Mouse (Mus musculus): ENCODE data around the gene Fzd2. TPM values are rescaled to one million over a fixed set of nuclear protein-coding genes. Genes with fewer than 3 reads are reported as not detected.

The Fzd2 gene
- polyA plus RNA-seq, 1 experiment: 1.1 TPM

GRCm38 (mm10) chr11:102655888-102656287, 51.7 kb downstream of the Fzd2 start:
- H3K27me3 ChIP-seq (ENCODE audit: control insufficient read depth, insufficient read depth, low read length): no peaks in the 10 kb centered on the region
- peaks cover 4% of the 10 kb centered on the region; the same call in 1 of the 2 replicates for H3K4me1 ChIP-seq (ENCODE audit: control insufficient read depth, insufficient read depth, low read length)
- TF ChIP-seq CTCF (IDR thresholded peaks at IDR 0.05; ENCODE audit: control insufficient read depth, insufficient read depth, insufficient replicate concordance, low read depth, low read length) (no peak), POLR2A (IDR thresholded peaks at IDR 0.05; ENCODE audit: control insufficient read depth, low read depth, low read length) (no peak)
- no peaks in the 10 kb centered on the region for H3K36me3 ChIP-seq (ENCODE audit: control insufficient read depth, insufficient read depth, low read length)
- H3K4me3 ChIP-seq (ENCODE audit: control insufficient read depth, low read depth, low read length): no peak overlapping the region
- H3K27ac ChIP-seq (ENCODE audit: control insufficient read depth, insufficient read depth, low read depth, low read length): no peak overlapping the region

GRCm38 (mm10) chr11:102656326-102656926, 52.2 kb downstream of the Fzd2 start:
- peaks cover 4% of the 10 kb centered on the region; the same call in 1 of the 2 replicates for H3K4me1 ChIP-seq (ENCODE audit: control insufficient read depth, insufficient read depth, low read length)
- no peak for TF ChIP-seq POLR2A (IDR thresholded peaks at IDR 0.05; ENCODE audit: control insufficient read depth, low read depth, low read length)
- no peak for TF ChIP-seq CTCF (IDR thresholded peaks at IDR 0.05; ENCODE audit: control insufficient read depth, insufficient read depth, insufficient replicate concordance, low read depth, low read length)
- H3K4me3 ChIP-seq (ENCODE audit: control insufficient read depth, low read depth, low read length): no peak overlapping the region
- H3K36me3 ChIP-seq (ENCODE audit: control insufficient read depth, insufficient read depth, low read length): no peaks in the 10 kb centered on the region
- no peak overlapping the region for H3K27ac ChIP-seq (ENCODE audit: control insufficient read depth, insufficient read depth, low read depth, low read length)
- H3K27me3 ChIP-seq (ENCODE audit: control insufficient read depth, insufficient read depth, low read length): no peaks in the 10 kb centered on the region

GRCm38 (mm10) chr11:102656931-102657330, 52.7 kb downstream of the Fzd2 start:
- no peaks in the 10 kb centered on the region for H3K27me3 ChIP-seq (ENCODE audit: control insufficient read depth, insufficient read depth, low read length)
- H3K36me3 ChIP-seq (ENCODE audit: control insufficient read depth, insufficient read depth, low read length): no peaks in the 10 kb centered on the region
- no peak overlapping the region for H3K27ac ChIP-seq (ENCODE audit: control insufficient read depth, insufficient read depth, low read depth, low read length)
- H3K4me3 ChIP-seq (ENCODE audit: control insufficient read depth, low read depth, low read length): no peak overlapping the region
- no peak for TF ChIP-seq CTCF (IDR thresholded peaks at IDR 0.05; ENCODE audit: control insufficient read depth, insufficient read depth, insufficient replicate concordance, low read depth, low read length)
- no peak for TF ChIP-seq POLR2A (IDR thresholded peaks at IDR 0.05; ENCODE audit: control insufficient read depth, low read depth, low read length)
- peaks cover 4% of the 10 kb centered on the region; the same call in 1 of the 2 replicates for H3K4me1 ChIP-seq (ENCODE audit: control insufficient read depth, insufficient read depth, low read length)

Other genes with a start within 250 kb of the Fzd2 start
- not detected in 2 replicates for gene Slc4a1, start 238.2 kb upstream of the Fzd2 start, polyA plus RNA-seq (2012; rRNA removed)
- 53.7 and 55.6 TPM in 2 replicates for gene Rundc3a, start 211.0 kb upstream of the Fzd2 start, polyA plus RNA-seq (2012; rRNA removed)
- 1,405 and 1,456 TPM in 2 replicates for gene Slc25a39, start 196.4 kb upstream of the Fzd2 start, polyA plus RNA-seq (2012; rRNA removed)
- 21.1 TPM in 2 replicates for gene Grn, start 174.1 kb upstream of the Fzd2 start, polyA plus RNA-seq (2012; rRNA removed)
- 0.88 and 1.2 TPM in 2 replicates for gene Fam171a2, start 156.7 kb upstream of the Fzd2 start, polyA plus RNA-seq (2012; rRNA removed)
- gene Itga2b, start 134.3 kb upstream of the Fzd2 start, polyA plus RNA-seq (2012; rRNA removed): 3.4 and 5.2 TPM in 2 replicates
- gene Gpatch8, start 48.0 kb upstream of the Fzd2 start, polyA plus RNA-seq (2012; rRNA removed): 15.4 and 16.7 TPM in 2 replicates
- gene Gm11627, start 24.9 kb upstream of the Fzd2 start, polyA plus RNA-seq (2012; rRNA removed): 0.40 and 0.51 TPM in 2 replicates
- gene Meioc, start 59.3 kb downstream of the Fzd2 start, polyA plus RNA-seq (2012; rRNA removed): 36.1 and 38.8 TPM in 2 replicates
- 6.7 and 7.4 TPM in 2 replicates for gene Ccdc43, start 93.4 kb downstream of the Fzd2 start, polyA plus RNA-seq (2012; rRNA removed)
- 12.9 and 14.8 TPM in 2 replicates for gene Adam11, start 157.0 kb downstream of the Fzd2 start, polyA plus RNA-seq (2012; rRNA removed)
- 9.9 and 10.1 TPM in 2 replicates for gene Gjc1, start 215.3 kb downstream of the Fzd2 start, polyA plus RNA-seq (2012; rRNA removed)
- 1.0 and 1.3 TPM in 2 replicates for gene Higd1b, start 231.5 kb downstream of the Fzd2 start, polyA plus RNA-seq (2012; rRNA removed)

Data from testis, adult 2 months (tissue).